Mouse (Mus musculus) CD8-positive naive resting alpha-beta T cell, adult 2 months (primary cell): ENCODE data around the gene Dnah1.

Source experiments
- DNase-seq, 2 experiments: peaks; one replicate each; pipeline ENCODE4 v3.0.0; 2022; ENCODE audit warnings: low read depth in 2 of 2, low spot score in 2 of 2

Gene Dnah1

DNA sequence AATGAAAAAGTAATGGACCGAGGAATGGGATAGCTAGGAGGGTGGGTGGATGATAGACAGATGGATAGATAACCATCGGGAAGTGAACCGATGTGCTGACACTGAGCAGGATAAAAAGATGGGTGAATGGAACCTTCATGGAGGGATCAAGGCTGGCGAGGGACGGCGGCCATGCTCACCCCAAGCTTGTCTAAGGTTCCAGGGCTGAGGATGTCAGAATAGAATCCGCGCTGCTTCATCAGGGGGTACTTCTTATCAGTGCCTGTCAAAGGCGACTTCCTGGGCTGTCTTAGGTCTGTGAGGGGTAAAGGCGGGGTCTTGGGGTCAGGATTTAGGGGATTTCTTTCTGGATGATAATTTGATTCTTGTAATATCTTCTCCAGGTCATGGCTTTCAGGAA lies 4.2 kb downstream of the Dnah1 start:
- no peak for DNase-seq

DNA sequence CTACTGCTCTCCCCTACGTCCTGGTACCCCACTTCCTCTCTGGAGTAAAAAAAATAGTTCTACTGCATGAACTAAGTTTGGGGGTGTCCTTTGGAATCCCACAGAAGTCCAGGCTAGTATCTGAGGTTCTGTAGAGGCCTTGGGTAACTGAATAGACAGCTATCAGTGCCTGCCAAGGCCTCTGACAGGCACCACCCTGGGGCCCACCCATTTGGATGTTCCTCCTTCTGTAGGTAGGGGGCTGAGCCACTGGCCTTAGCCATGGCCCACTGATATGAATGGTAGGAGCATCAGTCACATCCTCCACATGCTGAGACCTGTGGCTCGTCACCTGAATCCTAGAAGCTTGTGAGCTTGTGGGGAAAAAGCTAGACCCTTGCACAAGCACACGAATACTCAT lies 5.9 kb downstream of the Dnah1 start:
- DNase-seq, result no peak

DNA sequence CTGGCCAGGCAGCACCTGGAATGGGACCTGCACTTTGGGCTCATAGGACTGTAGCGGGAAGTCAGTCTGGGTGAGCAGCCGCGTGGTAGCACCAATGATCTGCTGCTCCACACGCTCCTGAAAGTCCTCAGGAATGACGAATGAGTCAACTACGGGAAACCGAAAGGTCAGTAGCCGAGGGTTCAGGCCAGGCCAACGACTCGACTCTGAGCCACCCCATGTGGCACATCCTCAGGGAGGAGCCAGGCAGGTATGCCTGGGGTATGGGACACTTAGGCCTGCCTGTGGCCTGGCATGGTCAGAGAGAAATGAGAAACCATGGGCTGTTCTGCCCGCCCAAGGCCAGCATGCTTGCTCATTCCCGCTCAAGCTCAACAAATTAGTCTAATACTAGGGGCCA lies 7.1 kb downstream of the Dnah1 start:
- no peak for DNase-seq

DNA sequence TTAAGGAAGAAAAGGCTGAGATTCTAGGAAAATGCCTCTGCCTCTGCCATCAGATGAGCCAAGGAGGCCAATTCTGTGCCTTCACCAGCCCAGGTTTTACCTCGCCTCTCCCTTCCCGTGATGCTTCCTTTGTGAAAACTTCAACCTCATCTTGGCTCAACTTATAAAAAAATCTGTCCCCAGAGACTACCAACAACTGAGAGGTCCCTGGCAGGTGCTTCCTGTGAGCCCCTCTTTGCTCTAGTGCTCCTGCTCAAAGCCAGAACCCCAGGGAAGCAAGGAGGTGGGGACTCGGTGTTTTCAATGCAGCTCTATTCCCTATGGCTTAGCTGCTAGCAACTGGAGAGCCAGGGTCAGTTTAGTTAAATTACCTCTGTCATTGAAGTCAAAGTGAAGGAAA lies 10.5 kb downstream of the Dnah1 start:
- DNase-seq, result no peak

DNA sequence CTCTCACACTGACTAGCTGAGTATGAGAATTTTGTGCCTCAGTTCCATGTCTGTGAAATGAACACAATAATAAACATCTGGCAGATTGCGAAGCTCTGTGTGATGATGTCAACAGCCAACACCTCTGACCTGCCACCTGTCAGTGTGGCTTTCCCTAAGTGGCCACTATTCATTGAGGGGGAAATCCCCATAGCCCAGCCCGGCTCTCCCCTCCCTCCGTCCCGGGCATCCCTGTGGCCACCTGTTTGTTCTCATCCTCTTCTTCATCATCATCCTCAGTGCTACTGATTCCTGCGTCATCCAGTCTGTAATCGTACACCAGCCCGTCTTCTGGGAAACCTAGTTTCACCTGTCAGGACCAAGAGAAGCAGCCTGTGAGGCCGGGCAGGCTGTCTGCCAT lies 38.0 kb downstream of the Dnah1 start:
- no peak for DNase-seq

DNA sequence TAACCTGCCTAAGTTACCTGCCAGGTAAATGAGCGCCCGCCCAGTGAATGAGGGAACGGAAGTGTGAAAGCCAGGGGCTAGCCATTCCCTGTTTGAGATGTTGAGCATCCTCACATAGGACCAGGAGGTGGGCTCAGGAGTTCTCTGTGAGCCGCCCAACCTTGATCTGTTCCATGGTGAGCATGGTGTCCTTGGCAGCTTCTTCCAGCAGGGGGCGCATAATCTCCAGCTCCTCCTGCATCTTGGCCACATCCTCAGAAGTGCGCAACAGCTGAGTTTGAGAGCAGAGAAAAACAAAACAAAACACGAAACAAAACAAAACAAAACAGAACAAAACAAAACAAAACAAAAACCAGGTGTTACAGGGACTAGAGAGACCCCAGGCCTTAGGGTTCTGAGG lies 51.5 kb downstream of the Dnah1 start:
- DNase-seq, result peak; percentile 66 to 78

DNA sequence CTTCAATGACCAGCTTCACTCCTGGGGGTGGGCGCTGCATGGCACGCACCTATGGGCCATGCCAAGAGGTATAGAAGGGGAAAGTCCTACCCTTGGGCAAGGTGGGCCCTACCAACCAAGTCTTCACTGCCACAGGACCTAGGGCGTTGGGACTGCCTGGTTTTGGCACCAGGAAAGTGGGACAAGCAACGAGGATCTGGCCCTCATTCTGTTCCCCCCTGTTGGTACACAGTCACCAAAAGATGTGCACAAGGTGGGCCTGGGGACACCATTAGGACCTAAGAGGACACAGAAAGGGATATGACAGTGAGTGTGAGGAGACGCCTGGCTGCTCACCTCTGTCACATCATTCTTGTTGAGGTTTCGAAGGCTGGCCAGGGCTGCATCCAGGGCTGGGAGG lies 52.6 kb downstream of the Dnah1 start:
- DNase-seq, result no peak

DNA sequence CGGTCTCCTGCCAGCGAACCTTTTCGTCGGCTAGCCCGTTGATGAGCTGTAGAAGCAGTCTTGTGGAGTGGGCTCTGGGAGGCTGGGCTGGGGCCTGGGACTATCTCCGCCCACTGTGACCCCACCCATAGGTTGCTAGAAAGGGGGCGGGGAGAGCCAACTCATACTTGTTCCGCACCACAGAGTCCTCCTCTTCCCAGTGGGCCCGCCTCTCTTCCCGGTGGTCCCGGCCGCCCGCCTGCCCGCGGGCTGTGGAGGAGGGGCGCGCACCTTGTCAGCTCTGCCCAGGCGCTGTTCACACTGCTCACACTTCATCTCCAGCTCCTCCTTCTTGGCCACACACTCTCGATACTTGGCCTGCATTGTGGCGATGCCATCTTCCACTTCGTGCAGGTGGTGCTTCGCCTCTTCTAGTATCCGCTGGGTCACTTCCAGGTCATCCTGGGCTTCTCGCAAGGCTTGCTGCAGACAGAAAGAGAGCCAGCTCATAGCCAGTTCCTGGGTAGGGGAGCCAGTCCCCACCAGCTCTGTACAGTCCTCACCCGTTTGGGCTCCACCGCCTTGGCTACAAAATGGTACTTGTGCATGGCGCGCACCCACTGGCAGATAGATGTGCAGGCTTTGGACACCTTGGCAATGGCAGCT lies 54.1 kb downstream of the Dnah1 start:
- DNase-seq, result no peak

DNA sequence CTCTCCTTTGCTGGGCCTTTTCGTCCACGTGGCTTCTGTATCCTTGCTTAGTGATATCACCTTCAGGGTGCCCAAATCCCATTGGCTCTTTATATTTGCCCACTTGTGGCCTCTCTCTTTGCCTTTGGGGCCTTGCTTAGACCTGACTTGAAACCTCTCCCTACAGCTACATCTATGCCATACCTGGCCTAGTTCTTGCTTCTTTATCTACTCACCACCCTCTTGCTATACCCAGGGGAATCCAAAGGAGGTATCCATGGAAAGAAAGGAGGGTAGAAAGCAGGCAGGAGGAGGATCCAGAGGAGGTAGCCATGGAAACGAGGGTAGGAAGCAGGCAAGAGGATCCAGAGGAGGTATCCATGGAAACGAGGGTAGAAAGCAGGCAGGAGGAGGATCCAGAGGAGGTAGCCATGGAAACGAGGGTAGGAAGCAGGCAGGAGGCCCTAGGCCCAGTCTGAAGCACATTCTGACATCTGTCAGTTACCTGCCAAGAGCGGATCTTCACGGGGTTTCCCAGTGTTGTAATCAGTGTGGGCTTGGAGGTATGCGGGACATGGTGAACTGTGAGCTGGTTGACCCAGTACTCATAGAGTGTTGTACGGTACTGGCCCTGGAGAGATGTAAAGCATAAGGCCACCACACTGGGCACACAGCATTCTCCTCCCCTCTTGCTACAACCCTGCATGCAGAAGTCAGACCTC lies 55.2 kb downstream of the Dnah1 start:
- no peak for DNase-seq

DNA sequence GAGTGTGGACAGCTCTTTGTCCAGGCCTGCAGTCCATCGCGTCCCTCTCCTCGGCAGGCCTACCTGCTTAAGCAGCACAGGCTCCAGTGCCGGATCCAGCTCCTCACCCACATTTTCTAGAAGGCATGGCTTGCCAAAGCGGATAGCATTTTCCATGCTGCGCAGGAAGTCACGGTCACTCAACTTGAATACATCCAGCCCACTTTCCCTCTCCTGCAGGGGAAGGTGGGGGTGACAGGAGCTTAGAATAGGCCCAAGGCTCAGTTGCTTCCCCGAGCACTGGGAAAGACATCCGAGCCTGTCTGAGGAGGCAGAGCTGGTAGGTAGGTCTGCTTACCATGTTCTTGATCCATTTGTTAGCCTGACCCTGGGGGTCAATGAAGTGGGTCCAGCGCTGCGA lies 56.0 kb downstream of the Dnah1 start:
- DNase-seq, result no peak

DNA sequence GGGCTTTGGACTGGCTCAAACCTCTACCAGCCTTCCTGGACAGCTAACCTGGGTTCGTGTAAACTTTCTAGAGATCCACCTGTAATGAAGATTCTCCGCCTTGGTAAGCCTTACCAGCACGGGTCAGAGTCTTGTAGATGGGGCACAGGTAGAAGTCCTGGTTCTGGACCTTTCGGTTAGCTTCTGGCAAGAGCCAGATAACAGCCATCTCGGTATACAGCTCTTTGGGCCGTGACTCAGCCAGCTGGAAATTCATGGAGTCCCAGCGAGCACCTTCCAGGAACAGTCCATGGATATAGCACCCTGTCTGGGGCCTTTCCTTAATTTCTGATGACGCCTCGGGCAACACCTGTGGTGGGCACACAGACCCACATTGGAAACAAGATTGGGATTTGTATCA lies 62.8 kb downstream of the Dnah1 start:
- DNase-seq, result no peak

DNA sequence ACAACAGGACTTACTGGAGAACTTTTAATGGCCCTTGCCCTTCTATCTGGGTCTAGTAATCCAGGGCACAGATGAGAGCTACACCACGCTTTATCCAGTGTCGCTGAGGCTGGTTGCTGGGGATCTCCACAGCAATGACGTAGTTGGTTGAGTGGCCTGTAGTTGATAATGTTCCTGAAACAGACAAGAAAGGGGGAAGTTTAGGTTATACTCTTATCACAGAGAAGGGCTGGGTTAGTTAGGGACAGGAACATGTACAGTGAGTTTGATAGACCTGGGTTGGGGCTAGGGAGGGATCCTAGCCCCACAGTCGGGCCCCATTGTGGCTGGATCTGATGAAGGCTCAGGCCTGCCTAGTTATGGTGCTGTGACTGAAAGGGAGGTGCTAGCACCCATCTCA lies 63.3 kb downstream of the Dnah1 start:
- no peak for DNase-seq

DNA sequence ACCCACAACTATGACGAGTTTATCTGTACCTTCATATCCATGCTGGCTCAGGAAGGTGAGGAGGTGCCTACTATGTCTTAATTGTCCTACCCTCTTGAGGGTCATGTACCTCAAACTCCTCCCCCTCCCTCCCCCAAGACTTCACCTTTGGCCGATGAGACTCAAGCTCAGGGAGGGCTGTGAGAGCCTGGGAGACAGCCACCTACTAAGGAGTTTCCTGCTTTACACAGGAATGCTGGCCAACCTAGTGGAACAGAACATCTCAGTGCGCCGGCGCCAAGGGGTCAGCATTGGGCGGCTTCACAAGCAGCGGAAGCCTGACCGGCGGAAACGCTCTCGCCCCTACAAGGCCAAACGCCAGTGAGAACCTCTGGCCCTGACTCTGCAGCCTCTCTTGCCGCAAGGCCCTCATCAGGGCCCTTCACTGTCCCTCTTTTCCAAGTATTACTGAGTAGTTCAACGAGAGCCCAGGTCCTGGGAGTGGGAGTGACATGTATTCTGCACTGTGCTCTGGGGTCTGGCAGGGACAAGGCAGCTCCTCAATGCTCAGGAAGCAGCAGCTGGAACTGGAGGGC lies 65.1 kb downstream of the Dnah1 start:
- no peak for DNase-seq

DNA sequence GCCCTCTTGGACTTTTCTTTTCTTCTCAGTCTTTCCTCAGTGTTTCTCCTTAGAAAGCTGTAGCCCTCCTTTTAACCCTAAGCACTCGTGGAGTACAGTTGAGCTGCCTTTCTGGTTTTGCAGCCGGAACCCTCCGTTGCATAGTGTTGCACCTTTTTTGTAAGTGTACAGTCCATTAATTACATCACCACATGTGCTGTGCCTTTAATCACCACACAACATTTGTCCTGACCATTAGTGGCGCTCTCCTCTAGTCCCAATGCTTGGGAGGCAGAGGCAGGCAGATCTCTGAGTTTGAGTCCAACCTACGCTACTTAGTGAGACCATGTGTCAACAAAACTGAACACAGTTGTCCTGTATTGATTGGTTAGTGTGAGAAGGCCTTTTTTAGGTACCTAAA lies 71.6 kb downstream of the Dnah1 start:
- no peak for DNase-seq

DNA sequence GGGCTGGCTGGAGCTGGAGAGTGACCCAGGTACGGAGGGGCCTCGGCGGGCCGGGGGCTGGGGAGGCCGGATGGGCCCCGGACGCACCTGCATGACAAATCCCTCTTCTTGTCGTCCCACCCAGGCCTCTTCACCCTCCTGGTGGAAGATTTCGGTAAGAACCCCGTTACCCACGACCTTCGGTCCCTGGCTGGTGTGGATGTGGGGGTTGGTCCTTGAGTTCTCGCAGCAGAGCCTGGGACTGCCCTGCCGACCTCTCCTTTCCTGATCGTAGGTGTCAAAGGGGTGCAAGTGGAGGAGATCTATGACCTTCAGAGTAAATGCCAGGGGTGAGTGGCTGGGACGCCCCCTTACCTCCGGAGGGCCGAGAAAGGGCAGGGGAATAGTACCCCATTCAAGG lies 72.1 kb downstream of the Dnah1 start:
- DNase-seq, result no peak

DNA sequence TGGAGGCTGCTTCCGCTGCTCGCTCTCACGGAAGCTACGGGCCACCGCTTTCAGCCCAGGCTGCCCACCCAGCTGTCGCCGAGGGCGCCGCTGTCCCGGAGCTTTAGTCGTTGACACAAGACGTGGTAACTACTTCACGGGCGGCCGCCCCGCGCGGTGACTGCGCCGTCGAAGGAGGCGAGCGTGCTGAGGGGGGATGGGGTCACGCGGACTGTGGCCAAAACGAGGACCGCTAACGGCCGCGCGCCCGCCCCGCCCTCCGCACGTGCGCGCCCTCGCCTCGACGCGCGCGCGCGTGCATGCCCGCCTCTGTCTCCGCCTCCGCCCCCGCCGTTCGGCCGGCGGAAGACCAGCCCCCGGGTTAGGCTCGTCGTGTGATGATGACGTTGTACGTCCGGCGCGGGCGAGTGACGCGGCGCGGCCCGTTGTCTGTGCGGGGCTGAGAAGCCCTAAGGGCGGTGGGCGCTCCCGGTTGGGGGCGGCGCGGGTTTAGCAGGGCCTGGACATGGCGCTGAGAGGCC lies 72.6 kb downstream of the Dnah1 start, which contains the start of the genes Phf7 and Bap1:
Phf7 (minus strand) TSS at position 234 of the 521 bp plus-strand sequence.
Bap1 (plus strand) TSS at position 367 of the 521 bp plus-strand sequence.
- DNase-seq, result peak; percentile 94 to 97

DNA sequence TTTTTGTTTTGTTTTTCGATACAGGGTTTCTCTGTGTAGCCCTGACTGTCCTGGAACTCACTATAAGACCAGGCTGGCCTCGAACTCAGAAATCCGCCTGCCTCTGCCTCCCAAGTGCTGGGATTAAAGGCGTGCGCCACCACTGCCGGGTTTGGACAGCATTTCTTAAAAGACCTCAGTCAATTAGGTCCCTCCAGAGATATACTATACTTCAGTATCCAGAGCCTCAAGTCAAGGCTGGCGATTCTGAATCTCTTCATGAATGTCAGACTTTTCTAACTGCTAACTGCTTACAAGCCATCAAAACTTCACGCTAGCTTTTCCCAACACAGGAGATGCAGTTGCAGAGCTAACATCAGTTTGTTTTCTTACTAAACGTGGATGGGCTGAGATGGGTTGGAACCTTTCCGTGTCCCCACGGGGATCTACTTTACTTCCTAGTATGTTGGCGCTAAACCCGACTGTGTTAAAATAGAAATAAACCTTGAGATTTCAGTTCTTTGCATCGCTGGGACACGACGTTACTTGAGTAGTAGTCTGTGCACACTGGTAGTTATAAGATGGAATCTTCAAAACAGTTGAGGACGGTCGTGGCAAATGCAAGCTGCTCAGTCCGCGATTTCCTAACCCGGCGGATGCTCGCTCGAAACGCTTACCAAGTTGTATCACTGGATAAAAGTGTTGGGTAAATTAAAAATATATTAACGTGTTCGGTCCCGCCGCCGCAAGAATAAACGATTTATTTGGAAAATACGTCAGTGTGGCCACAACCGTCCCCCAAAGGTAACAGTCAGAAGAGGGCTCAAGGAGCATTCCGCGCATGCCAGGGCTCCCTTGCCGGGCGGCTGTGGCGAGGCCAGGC lies 73.2 kb downstream of the Dnah1 start:
- peak in 1 of 2 experiments; percentile 37 for DNase-seq

DNA sequence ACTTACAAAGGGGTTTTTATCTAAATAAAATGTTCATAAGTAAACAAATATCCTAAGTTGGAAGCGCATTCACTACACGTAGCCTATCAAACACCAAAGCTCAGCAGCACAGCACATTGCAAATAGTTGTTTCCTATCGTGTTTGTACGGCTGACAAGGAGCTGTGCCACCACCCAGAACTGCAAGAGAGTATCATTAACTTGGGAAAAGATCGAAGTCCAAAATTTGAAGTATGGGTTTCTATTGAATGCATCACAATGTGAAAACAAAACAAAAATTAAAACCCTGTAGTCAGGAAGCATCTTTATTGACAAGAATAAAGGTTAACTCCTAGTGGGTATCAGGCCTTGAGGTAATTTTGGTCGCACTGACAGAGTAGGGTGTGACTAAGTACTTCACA lies 75.3 kb downstream of the Dnah1 start:
- DNase-seq, result no peak

DNA sequence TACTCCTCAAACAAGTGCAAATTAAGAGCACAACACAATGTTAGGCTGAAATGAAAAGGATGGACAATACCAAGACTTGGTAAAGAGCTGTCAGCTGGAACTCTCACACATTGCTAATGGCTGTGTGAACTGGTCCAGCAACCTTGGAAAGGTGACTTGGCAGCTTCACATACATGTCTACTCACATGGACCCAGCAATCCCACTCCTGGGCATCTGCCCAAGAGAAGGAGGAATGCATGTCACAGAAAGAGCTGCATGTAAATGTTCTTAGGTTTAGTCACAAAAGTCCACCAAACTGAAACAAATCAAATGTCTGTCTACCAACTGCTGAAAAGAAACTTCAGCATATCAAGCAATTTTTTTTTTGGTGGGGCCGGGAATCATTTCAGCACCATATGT lies 77.8 kb downstream of the Dnah1 start:
- DNase-seq, result no peak

DNA sequence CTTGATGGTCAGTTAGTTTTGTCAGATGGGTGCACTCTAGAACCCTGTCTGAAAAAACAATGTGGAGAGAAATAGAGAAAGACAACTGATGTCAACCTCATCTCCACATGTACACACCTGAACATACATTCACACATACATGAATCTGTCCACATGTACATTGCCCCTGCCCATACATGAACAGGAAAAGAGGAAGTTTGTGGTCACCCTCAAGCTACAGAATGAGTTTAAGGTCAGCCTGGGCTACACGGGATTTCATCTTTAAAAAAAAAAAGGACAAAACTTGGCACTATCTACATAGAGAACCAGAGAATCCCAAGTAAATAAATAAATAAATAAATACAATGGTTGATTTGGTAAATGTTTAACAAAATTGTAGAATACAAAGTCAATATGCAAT lies 78.9 kb downstream of the Dnah1 start:
- DNase-seq, result no peak

DNA sequence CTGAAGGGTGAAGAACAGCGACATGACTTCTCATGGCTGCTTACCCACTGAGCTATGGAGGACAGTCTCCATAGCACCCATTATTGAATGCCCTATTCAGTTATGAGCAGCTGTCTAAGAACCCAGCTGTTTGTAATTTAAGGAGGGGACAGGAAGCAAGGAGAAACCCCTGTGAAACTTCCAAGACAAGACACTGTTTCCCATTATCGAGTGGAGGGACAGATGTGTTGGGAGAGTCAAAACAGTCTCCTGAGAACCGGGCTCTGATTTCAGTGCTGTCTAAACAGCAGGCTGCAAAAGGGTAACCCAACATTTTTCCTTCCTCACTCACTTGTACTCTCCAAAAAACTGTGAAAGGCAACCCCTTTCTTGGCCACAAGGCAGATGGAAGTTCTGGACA lies 83.2 kb downstream of the Dnah1 start:
- no peak for DNase-seq
